Mouse (Mus musculus) liver, embryonic 11.5 days (tissue): Measurements from ENCODE around the gene Ntsr1. TPM values are rescaled to one million over a fixed set of nuclear protein-coding genes. Genes with fewer than 3 reads are reported as not detected.
A peak's percentile ranks its signal among the peaks of the same experiment; 100 is the strongest.

Experiments used
- ATAC-seq: fragments of 200-750 bp; cut with Nextera tagmentation; replicated peaks from 2 replicates; pipeline ENCODE4 v1.8.0; 2017; ENCODE audit warnings: moderate number of reproducible peaks, mild to moderate bottlenecking, moderate TSS enrichment, moderate library complexity; ENCODE audit not compliant: low FRiP score
- DNase-seq: peaks from one replicate; pipeline ENCODE4 v3.0.0-alpha.2; 2017; ENCODE audit warnings: low spot score
- H3K27ac ChIP-seq: fragments of 300-500 bp; sonication (generic); 2 replicates; pipeline ENCODE4 v1.5.1; 2014; ENCODE audit warnings: mild to moderate bottlenecking, low read depth, low read length, control low read depth
- H3K27me3 ChIP-seq: fragments of 300-500 bp; sonication (generic); replicated peaks from 2 replicates; pipeline ENCODE4 v1.6.1; 2014; ENCODE audit warnings: low read length, mixed read lengths; ENCODE audit not compliant: control insufficient read depth, insufficient read depth
- H3K36me3 ChIP-seq: fragments of 300-500 bp; sonication (generic); 2 replicates; pipeline ENCODE4 v1.6.1; 2014; ENCODE audit warnings: mild to moderate bottlenecking, low read length, moderate library complexity, mixed read lengths; ENCODE audit not compliant: control insufficient read depth, insufficient read depth
- H3K4me1 ChIP-seq: fragments of 300-500 bp; sonication (generic); replicated peaks from 2 replicates; pipeline ENCODE4 v1.6.1; 2014; ENCODE audit warnings: low read length, mixed read lengths; ENCODE audit not compliant: control insufficient read depth, insufficient read depth
- H3K4me2 ChIP-seq: fragments of 300-500 bp; sonication (generic); 2 replicates; pipeline ENCODE4 v1.6.1; 2014; ENCODE audit warnings: mild to moderate bottlenecking, control low read depth, moderate library complexity
- H3K4me3 ChIP-seq: fragments of 300-500 bp; sonication (generic); 2 replicates; pipeline ENCODE4 v1.5.1; 2014; ENCODE audit warnings: low read depth, low read length, control low read depth
- H3K9ac ChIP-seq: fragments of 300-500 bp; sonication (generic); 2 replicates; pipeline ENCODE4 v1.6.1; 2014; ENCODE audit warnings: low read depth, low read length, control low read depth
- H3K9me3 ChIP-seq: fragments of 300-500 bp; sonication (generic); 2 replicates; pipeline ENCODE4 v1.6.1; 2016; ENCODE audit warnings: low read length, inconsistent platforms, mixed read lengths; ENCODE audit not compliant: control insufficient read depth
- WGBS: fragments of 180-500 bp; shearing (Covaris S2); extraction: QIAGEN DNeasy Blood & Tissue Kit; methylation state at CpG from one replicate; pipeline ENCODE4 v1.1.7; 2014; 5-methylcytosine and 5-hydroxymethylcytosine counted together
- polyA plus RNA-seq: library from polyadenylated mRNA; unstranded; fragments of >200 nt; fragmentation: Nextera tagmentation; extraction: Ambion mirVana; gene quantifications from 2 replicates; pipeline ENCODE4 v1.2.1, GENCODE M21; 2014

Gene Ntsr1
- 0.49 and 0.75 TPM in 2 replicates for polyA plus RNA-seq

GRCm38 (mm10) chr2:180499741-180500140 lies at the start of gene Ntsr1:
TSS of gene Ntsr1 (plus strand) at chr2:180499976.
- no peak for ATAC-seq
- Histone ChIP-seq H3K9ac (no peak within 1 kb of the TSS), H3K4me3 (peak within 1 kb of the TSS; percentile 23; the same call in 1 of the 2 replicates), H3K4me2 (peak within 1 kb of the TSS; percentile 54), H3K9me3 (no peaks in the 10 kb centered on the region), H3K27me3 (peaks cover 49% of the 10 kb centered on the region), H3K27ac (no peak within 1 kb of the TSS), H3K4me1 (no peaks in the 10 kb centered on the region), H3K36me3 (no peaks in the 10 kb centered on the region)
- no peak for DNase-seq
- 2% methylated on average over 30 of the region's 30 CpGs for WGBS

- no peaks in the 10 kb centered on the region for H3K36me3 ChIP-seq
These were observed 49.2 kb upstream of the Ntsr1 start for GRCm38 (mm10) chr2:180450529-180450928.

GRCm38 (mm10) chr2:180455723-180456698 lies 43.8 kb upstream of the Ntsr1 start, which contains the start of gene Slco4a1:
TSS of gene Slco4a1 (plus strand) at chr2:180456245.
- H3K4me1 ChIP-seq, result peaks cover 7% of the 10 kb centered on the region; the same call in 1 of the 2 replicates
- peak; percentile 95 for DNase-seq
- no peaks in the 10 kb centered on the region for H3K9me3 ChIP-seq
- WGBS, result 2% methylated on average over 64 of the region's 65 CpGs
- H3K27me3 ChIP-seq, result peaks cover 29% of the 10 kb centered on the region
- no peaks in the 10 kb centered on the region for H3K36me3 ChIP-seq
- peak within 1 kb of the TSS; percentile 98 for H3K4me2 ChIP-seq
- ATAC-seq, result peak; percentile 98
- no peak within 1 kb of the TSS for H3K27ac ChIP-seq
- H3K4me3 ChIP-seq, result peak within 1 kb of the TSS; percentile 62
- H3K9ac ChIP-seq, result peak within 1 kb of the TSS; percentile 58

More at GRCm38 (mm10) chr2:180450529-180450928, 49.2 kb upstream of the Ntsr1 start:
- Histone ChIP-seq H3K9ac (no peak overlapping the region), H3K4me3 (no peak overlapping the region), H3K4me2 (no peak overlapping the region), H3K27me3 (no peaks in the 10 kb centered on the region; the same call in 1 of the 2 replicates), H3K4me1 (0 out of 2 replicates have a peak, but pooled peaks cover 1% of the 10 kb centered on the region), H3K9me3 (no peaks in the 10 kb centered on the region), H3K27ac (no peak overlapping the region)
- 84% methylated on average over 5 of the region's 5 CpGs for whole genome bisulfite sequencing
- no peak for ATAC-seq
- no peak for DNase-seq

- no peak for ATAC-seq
- Histone ChIP-seq H3K4me3 (peak overlapping the region; percentile 62), H3K27ac (no peak overlapping the region), H3K36me3 (no peaks in the 10 kb centered on the region), H3K27me3 (peaks cover 29% of the 10 kb centered on the region), H3K9ac (peak overlapping the region; percentile 58), H3K4me2 (peak overlapping the region; percentile 98), H3K4me1 (peaks cover 7% of the 10 kb centered on the region; the same call in 1 of the 2 replicates), H3K9me3 (no peaks in the 10 kb centered on the region)
- WGBS, result 1% methylated on average over 27 of the region's 28 CpGs
- no peak for DNase-seq
These were observed 43.1 kb upstream of the Ntsr1 start for GRCm38 (mm10) chr2:180456705-180457104.

GRCm38 (mm10) chr2:180457680-180458079 lies 42.1 kb upstream of the Ntsr1 start:
- 52% methylated on average over 2 of the region's 2 CpGs for whole genome bisulfite sequencing
- no peaks in the 10 kb centered on the region for H3K36me3 ChIP-seq
- H3K9ac ChIP-seq, result no peak overlapping the region
- no peak overlapping the region for H3K4me2 ChIP-seq
- ATAC-seq (no peak), DNase-seq (no peak)
- no peak overlapping the region for H3K4me3 ChIP-seq
- peaks cover 29% of the 10 kb centered on the region for H3K27me3 ChIP-seq
- H3K27ac ChIP-seq, result no peak overlapping the region
- peaks cover 7% of the 10 kb centered on the region; the same call in 1 of the 2 replicates for H3K4me1 ChIP-seq
- no peaks in the 10 kb centered on the region for H3K9me3 ChIP-seq

GRCm38 (mm10) chr2:180459437-180459836 lies 40.3 kb upstream of the Ntsr1 start:
- ATAC-seq, result no peak
- H3K27ac ChIP-seq, result no peak overlapping the region
- peaks cover 29% of the 10 kb centered on the region for H3K27me3 ChIP-seq
- no peak overlapping the region for H3K4me2 ChIP-seq
- no peaks in the 10 kb centered on the region for H3K9me3 ChIP-seq
- no peak for DNase-seq
- H3K9ac ChIP-seq, result no peak overlapping the region
- no peak overlapping the region for H3K4me3 ChIP-seq
- peaks cover 7% of the 10 kb centered on the region; the same call in 1 of the 2 replicates for H3K4me1 ChIP-seq
- 80% methylated on average over 4 of the region's 4 CpGs for WGBS
- no peaks in the 10 kb centered on the region for H3K36me3 ChIP-seq

GRCm38 (mm10) chr2:180460801-180461200 lies 39.0 kb upstream of the Ntsr1 start:
- Histone ChIP-seq H3K36me3 (no peaks in the 10 kb centered on the region), H3K4me3 (no peak overlapping the region), H3K4me1 (peaks cover 3% of the 10 kb centered on the region; the same call in 1 of the 2 replicates), H3K4me2 (no peak overlapping the region), H3K9ac (no peak overlapping the region), H3K9me3 (no peaks in the 10 kb centered on the region), H3K27me3 (peaks cover 29% of the 10 kb centered on the region), H3K27ac (no peak overlapping the region)
- ATAC-seq, result no peak
- no peak for DNase-seq
- 66% methylated on average over 8 of the region's 8 CpGs for WGBS

- H3K4me1 ChIP-seq, result no peaks in the 10 kb centered on the region
- ATAC-seq (no peak), DNase-seq (no peak)
- 72% methylated on average over 8 of the region's 8 CpGs for WGBS
- H3K27me3 ChIP-seq, result peaks cover 13% of the 10 kb centered on the region
- no peak overlapping the region for H3K27ac ChIP-seq
- H3K4me2 ChIP-seq, result no peak overlapping the region
- no peak overlapping the region for H3K9ac ChIP-seq
- H3K4me3 ChIP-seq, result no peak overlapping the region
- no peaks in the 10 kb centered on the region for H3K9me3 ChIP-seq
- H3K36me3 ChIP-seq, result no peaks in the 10 kb centered on the region
These were observed 37.2 kb upstream of the Ntsr1 start for GRCm38 (mm10) chr2:180462593-180462992.
